Mouse (Mus musculus) midbrain, postnatal 0 days (tissue): ENCODE results near the gene Sulf2. TPM values are rescaled to one million over a fixed set of nuclear protein-coding genes. Genes with fewer than 3 reads are reported as not detected.

Experiments
- ATAC-seq: fragments of 200-750 bp; cut with Nextera tagmentation; 2 replicates; pipeline ENCODE4 v1.8.0; 2017; ENCODE audit warnings: moderate number of reproducible peaks, mild to moderate bottlenecking, moderate TSS enrichment, moderate library complexity; ENCODE audit not compliant: low FRiP score
- DNase-seq: peaks from one replicate; pipeline ENCODE4 v3.0.0-alpha.2; 2015; ENCODE audit warnings: low spot score
- H3K27ac ChIP-seq: fragments of 300-500 bp; sonication (generic); 2 replicates; pipeline ENCODE4 v1.5.1; 2014; ENCODE audit warnings: low read depth, mild to moderate bottlenecking, low read length, mixed read lengths
- H3K27me3 ChIP-seq: fragments of 300-500 bp; sonication (generic); 2 replicates; pipeline ENCODE4 v1.6.1; 2014; ENCODE audit warnings: low read length, control low read depth, mixed read lengths; ENCODE audit not compliant: insufficient read depth
- H3K36me3 ChIP-seq: fragments of 300-500 bp; sonication (generic); 2 replicates; pipeline ENCODE4 v1.6.1; 2014; ENCODE audit warnings: low read length, control low read depth, mixed read lengths; ENCODE audit not compliant: insufficient read depth
- H3K4me1 ChIP-seq: fragments of 300-500 bp; sonication (generic); 2 replicates; pipeline ENCODE4 v1.6.1; 2014; ENCODE audit warnings: mild to moderate bottlenecking, control low read depth, antibody characterized with exemption, low read length, mixed read lengths; ENCODE audit not compliant: insufficient read depth
- H3K4me2 ChIP-seq: fragments of 300-500 bp; sonication (generic); 2 replicates; pipeline ENCODE4 v1.6.1; 2014; ENCODE audit warnings: low read depth, mild to moderate bottlenecking, low read length, mixed read lengths; ENCODE audit not compliant: poor library complexity, severe bottlenecking
- H3K4me3 ChIP-seq: fragments of 300-500 bp; sonication (generic); 2 replicates; pipeline ENCODE4 v1.5.1; 2014; ENCODE audit warnings: low read depth, mild to moderate bottlenecking, low read length, moderate library complexity
- H3K9ac ChIP-seq: fragments of 300-500 bp; sonication (generic); replicated peaks from 2 replicates; pipeline ENCODE4 v1.6.1; 2014; ENCODE audit warnings: mild to moderate bottlenecking, low read length, moderate library complexity, mixed read lengths; ENCODE audit not compliant: poor library complexity, severe bottlenecking
- H3K9me3 ChIP-seq: fragments of 300-500 bp; sonication (generic); 2 replicates; pipeline ENCODE4 v1.6.1; 2016; ENCODE audit warnings: low read length, control low read depth
- CTCF ChIP-seq: IDR thresholded peaks from 2 replicates; pipeline ENCODE4 v1.5.1; 2016; ENCODE audit warnings: antibody characterized with exemption, mild to moderate bottlenecking
- WGBS: fragments of 180-500 bp; shearing (Covaris S2); extraction: QIAGEN DNeasy Blood & Tissue Kit; methylation state at CpG from one replicate; pipeline ENCODE4 v1.1.7; 2014; 5-methylcytosine and 5-hydroxymethylcytosine counted together
- polyA plus RNA-seq: library from polyadenylated mRNA; unstranded; fragments of >200 nt; fragmentation: Nextera tagmentation; extraction: Ambion mirVana; gene quantifications from 2 replicates; pipeline ENCODE4 v1.2.1, GENCODE M21; 2015
- total RNA-seq: library from RNA; depleted of rRNA; stranded (reverse); fragments of >200 nt; gene quantifications from 2 replicates; pipeline ENCODE4 v1.2.3, GENCODE M21; 2014

The Sulf2 gene
- total and polyA plus RNA-seq, 2 experiments from 2014 or later: 99.6 to 127 TPM

DNA sequence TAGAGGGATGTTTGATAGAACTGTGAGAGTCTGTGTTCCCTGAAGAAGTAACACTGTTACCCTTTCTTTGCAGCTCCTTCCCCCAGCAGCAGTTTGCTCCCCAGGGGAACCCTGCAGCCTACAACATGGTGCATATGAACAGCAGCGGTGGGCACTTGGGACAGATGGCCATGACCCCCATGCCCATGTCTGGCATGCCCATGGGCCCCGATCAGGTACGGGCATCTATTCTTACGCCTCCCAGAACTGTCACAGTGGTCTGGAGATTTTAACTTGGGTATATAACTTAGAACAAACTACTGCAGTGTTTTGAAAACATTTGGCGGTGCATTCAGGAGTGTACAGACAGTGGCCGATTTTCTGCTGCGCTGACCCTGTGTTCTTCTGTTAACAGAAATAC is 85.7 kb downstream of the Sulf2 start:
- Histone ChIP-seq H3K4me2 (no peak overlapping the region), H3K36me3 (peaks cover 42% of the 10 kb centered on the region), H3K4me1 (no peaks in the 10 kb centered on the region), H3K9me3 (no peaks in the 10 kb centered on the region), H3K27ac (no peak overlapping the region), H3K27me3 (no peaks in the 10 kb centered on the region), H3K4me3 (no peak overlapping the region), H3K9ac (no peak overlapping the region)
- TF ChIP-seq CTCF: no peak
- DNase-seq (no peak), ATAC-seq (no peak)
- WGBS: 93% methylated on average over 7 of the region's 7 CpGs

DNA sequence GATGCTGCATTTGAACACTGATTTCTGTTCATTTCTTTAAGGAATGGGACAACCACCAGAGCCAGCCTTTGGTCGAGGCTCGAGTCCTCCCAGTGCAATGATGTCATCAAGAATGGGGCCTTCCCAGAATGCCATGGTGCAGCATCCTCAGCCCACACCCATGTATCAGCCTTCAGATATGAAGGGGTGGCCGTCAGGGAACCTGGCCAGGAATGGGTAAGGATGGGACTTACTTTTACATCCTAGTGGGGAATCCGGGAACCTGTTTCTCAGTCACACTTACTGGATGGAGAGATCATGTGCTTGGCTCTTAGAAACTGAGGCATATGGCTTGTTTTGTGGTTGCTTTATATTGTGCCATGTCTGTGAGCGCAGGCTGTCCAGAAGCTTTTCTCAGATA is 86.3 kb downstream of the Sulf2 start:
- Histone ChIP-seq H3K4me2 (no peak overlapping the region), H3K27ac (no peak overlapping the region), H3K36me3 (peaks cover 45% of the 10 kb centered on the region), H3K9me3 (no peaks in the 10 kb centered on the region), H3K4me3 (no peak overlapping the region), H3K9ac (no peak overlapping the region), H3K27me3 (no peaks in the 10 kb centered on the region), H3K4me1 (no peaks in the 10 kb centered on the region)
- 96% methylated on average over 5 of the region's 5 CpGs for WGBS
- TF ChIP-seq CTCF: no peak
- ATAC-seq: no peak
- no peak for DNase-seq

DNA sequence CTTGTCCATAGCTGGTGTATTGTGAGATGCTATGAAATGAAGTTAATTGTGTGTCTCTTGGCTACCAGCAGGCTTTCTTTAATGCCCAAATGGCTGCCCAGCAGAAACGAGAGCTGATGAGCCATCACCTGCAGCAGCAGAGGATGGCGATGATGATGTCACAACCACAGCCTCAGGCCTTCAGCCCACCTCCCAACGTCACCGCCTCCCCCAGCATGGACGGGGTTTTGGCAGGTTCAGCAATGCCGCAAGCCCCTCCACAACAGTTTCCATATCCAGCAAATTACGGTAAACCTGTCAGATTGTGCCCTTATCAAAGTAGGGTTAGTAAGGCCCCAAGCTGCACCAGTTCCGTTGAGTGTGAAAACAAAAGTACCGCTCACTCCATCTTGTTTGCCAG is 87.2 kb downstream of the Sulf2 start:
- no peak for ATAC-seq
- no peaks in the 10 kb centered on the region for H3K4me1 ChIP-seq
- no peak for TF ChIP-seq CTCF
- WGBS: 86% methylated on average over 9 of the region's 9 CpGs
- H3K27ac ChIP-seq: no peak overlapping the region
- H3K9ac ChIP-seq: no peak overlapping the region
- H3K4me3 ChIP-seq: no peak overlapping the region
- no peak for DNase-seq
- H3K4me2 ChIP-seq: no peak overlapping the region
- H3K9me3 ChIP-seq: no peaks in the 10 kb centered on the region
- H3K36me3 ChIP-seq: peaks cover 50% of the 10 kb centered on the region
- H3K27me3 ChIP-seq: no peaks in the 10 kb centered on the region

DNA sequence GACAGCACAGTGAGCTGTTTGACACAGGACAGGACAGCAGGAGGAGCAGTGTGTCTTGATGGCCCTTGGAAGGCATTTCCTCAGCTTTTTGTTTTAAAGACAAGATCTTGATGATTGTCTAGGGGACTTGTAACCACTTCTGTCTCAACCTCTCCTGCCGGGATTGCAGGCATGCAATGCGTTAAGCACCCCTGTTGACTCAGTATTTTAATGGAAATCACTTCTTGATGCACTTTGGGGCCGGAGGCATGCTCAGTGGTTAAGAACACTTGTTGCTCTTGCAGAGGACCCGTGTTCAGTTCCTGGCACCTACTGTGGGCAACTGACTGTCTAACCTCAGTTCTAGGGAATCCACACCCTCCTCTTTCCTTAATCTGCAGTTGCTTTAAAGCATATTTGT is 89.0 kb downstream of the Sulf2 start:
- Histone ChIP-seq H3K27me3 (no peaks in the 10 kb centered on the region), H3K4me2 (no peak overlapping the region), H3K4me1 (no peaks in the 10 kb centered on the region), H3K27ac (no peak overlapping the region), H3K9me3 (no peaks in the 10 kb centered on the region), H3K4me3 (no peak overlapping the region), H3K36me3 (peaks cover 60% of the 10 kb centered on the region), H3K9ac (no peak overlapping the region)
- ATAC-seq (no peak), DNase-seq (no peak)
- TF ChIP-seq CTCF: no peak
- 66% methylated on average over 4 of the region's 4 CpGs for WGBS

DNA sequence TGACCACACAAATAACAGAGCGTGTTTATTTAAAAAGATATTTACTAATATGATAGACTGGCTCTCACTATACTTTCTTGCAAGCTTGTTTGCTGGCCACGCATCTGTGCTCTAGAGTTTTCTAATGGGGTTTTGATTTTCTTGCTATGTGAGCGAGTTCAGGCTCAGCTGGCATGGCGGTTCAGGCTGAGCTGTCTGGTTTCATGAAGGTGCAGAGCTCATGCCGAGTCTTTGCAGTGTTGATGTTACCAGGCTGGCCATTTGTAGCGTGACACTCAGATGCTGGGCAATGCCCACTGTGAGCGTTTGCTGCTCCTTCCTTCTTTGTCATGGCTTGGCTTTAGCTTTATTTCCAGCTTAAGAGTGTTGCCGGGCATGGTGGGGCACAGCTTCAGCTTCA is 93.0 kb downstream of the Sulf2 start:
- H3K9ac ChIP-seq: no peak overlapping the region
- no peak overlapping the region for H3K4me2 ChIP-seq
- H3K36me3 ChIP-seq: peaks cover 53% of the 10 kb centered on the region
- H3K9me3 ChIP-seq: no peaks in the 10 kb centered on the region
- WGBS: 90% methylated on average over 8 of the region's 8 CpGs
- no peak overlapping the region for H3K4me3 ChIP-seq
- no peaks in the 10 kb centered on the region for H3K27me3 ChIP-seq
- no peak overlapping the region for H3K27ac ChIP-seq
- DNase-seq (no peak), ATAC-seq (no peak)
- TF ChIP-seq CTCF: no peak
- H3K4me1 ChIP-seq: no peaks in the 10 kb centered on the region

DNA sequence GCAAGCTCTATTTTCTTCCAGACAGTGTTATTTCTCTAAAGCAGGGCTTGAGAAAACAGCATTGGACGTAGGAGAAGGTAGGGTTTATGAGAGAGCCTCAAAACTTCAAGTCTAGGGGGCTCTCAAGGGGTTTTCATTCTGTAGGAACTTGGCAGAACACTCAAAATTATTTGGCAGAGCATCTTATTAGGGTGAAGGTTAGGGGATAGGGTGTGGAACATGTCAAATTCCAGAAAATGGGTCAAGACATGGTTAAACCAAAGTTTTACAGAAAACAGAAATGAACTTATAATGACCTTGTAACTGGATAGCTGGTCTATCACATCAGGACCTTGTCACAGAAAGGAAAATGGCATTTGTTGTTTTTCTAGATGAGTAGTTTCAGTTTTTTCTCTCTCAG is 93.5 kb downstream of the Sulf2 start:
- H3K4me1 ChIP-seq: no peaks in the 10 kb centered on the region
- no peak overlapping the region for H3K9ac ChIP-seq
- DNase-seq: no peak
- TF ChIP-seq CTCF: no peak
- H3K9me3 ChIP-seq: no peaks in the 10 kb centered on the region
- no peak for ATAC-seq
- 81% methylated on average over 1 of the region's 1 CpGs for WGBS
- H3K27me3 ChIP-seq: no peaks in the 10 kb centered on the region
- peaks cover 53% of the 10 kb centered on the region for H3K36me3 ChIP-seq
- no peak overlapping the region for H3K27ac ChIP-seq
- no peak overlapping the region for H3K4me2 ChIP-seq
- H3K4me3 ChIP-seq: no peak overlapping the region
